Mouse (Mus musculus): ENCODE measurements around the gene Dgke.

DNA sequence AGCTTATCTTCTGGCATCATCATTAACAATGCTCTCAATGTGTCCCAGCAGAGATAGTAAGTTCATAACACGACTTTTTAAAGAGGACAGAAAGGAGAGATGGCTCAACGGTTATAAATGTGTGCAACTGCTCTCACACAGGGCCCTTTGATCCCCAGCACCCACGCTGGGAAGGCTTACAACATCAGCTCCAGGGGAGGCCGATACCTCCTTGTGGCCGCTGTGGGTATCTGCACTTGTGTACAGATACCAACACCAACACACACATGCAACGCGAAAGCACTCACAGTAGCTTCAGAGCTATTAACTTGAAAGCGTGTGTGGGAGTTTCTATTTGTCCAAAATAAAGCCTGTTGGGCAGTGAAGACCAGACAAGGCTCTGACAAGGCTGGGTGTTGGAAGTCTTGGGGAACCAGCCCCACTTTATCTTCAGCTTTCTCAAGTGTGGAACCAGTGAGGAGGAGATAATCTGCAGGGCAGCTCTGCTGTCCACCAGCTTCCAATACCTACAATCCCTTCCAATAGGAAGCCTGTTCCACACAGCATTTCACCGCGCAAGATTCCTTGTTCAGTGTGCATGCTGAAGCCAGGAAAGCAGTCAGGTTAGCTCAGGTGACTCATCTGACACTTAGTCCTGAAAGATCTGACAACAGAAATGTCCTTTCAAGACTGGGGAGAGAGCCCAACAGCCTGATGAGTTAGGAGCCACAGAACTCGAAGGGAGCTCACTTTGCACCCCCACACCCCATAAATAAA lies 8.0 kb downstream of the Dgke start:
- TF ChIP-seq CTCF (IDR thresholded peaks at IDR 0.05) (peak; percentile 70), EP300 (IDR thresholded peaks at IDR 0.05) (no peak)
